Mouse (Mus musculus) lung, adult 2 months (tissue): ENCODE data around the gene Tas2r135. TPM values are rescaled to one million over a fixed set of nuclear protein-coding genes. Genes with fewer than 3 reads are reported as not detected.

Experiments used
- DNase-seq: peaks from one replicate; pipeline ENCODE4 v3.0.0; 2022
- H3K4me1 ChIP-seq: fragments of 200-500 bp; 2 replicates; pipeline ENCODE4 v1.6.1; 2011; ENCODE audit warnings: low read length; ENCODE audit not compliant: control insufficient read depth, insufficient read depth
- H3K4me3 ChIP-seq: fragments of 200-500 bp; replicated peaks from 2 replicates; pipeline ENCODE3; 2011; ENCODE audit warnings: low read depth, mild to moderate bottlenecking, control low read depth, low read length; ENCODE audit errors: extremely low read depth
- CTCF ChIP-seq: fragments of 200-500 bp; IDR thresholded peaks from 2 replicates; pipeline ENCODE4 v1.5.1; 2011; ENCODE audit warnings: mild to moderate bottlenecking, low read length, control low read depth; ENCODE audit not compliant: insufficient read depth
- POLR2A ChIP-seq: fragments of 200-500 bp; IDR thresholded peaks from 2 replicates; pipeline ENCODE4 v1.6.1; 2011; ENCODE audit warnings: low read depth, mild to moderate bottlenecking, control low read depth, low read length, borderline replicate concordance; ENCODE audit errors: extremely low read depth
- WGBS: fragments of 180-500 bp; shearing (Covaris S2); methylation state at CpG from one replicate; pipeline ENCODE4 v1.1.7; 2018; 5-methylcytosine and 5-hydroxymethylcytosine counted together
- polyA plus RNA-seq: library from polyadenylated mRNA; depleted of rRNA; stranded (reverse); fragments of >200 nt; gene quantifications from 2 replicates; pipeline ENCODE4 v1.2.3, GENCODE M21; 2012

Gene Tas2r135
- polyA plus RNA-seq, 1 experiment: 0.50 TPM

DNA sequence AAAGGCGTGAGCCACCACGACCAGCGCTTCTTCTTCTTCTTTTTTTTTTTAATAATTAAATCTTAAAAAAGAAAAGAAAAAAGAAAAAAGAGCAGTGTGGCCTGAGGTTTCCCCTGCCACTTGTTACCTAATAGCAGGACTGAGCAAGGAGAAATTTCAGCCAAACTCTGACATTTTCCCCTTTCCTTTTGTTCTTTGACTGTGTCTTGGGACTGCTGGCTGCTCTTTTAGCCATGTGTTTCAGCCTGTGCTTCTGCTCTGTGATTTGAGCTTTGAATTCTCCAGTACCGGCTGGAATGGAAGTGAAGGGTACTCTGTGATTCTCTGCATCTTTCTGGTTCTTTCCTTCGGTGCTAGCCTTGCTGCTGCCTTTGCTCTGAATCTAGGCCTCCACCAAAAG lies 21.9 kb upstream of the Tas2r135 start:
- TF ChIP-seq POLR2A (no peak), CTCF (no peak)
- Histone ChIP-seq H3K4me3 (no peak overlapping the region), H3K4me1 (peaks cover 10% of the 10 kb centered on the region)
- DNase-seq: no peak
- WGBS: 85% methylated on average over 5 of the region's 5 CpGs

GRCm38 (mm10) chr6:42385635-42386034 lies 19.6 kb upstream of the Tas2r135 start:
- Histone ChIP-seq H3K4me3 (no peak overlapping the region), H3K4me1 (peaks cover 10% of the 10 kb centered on the region)
- no peak for DNase-seq
- 68% methylated on average over 4 of the region's 4 CpGs for WGBS
- TF ChIP-seq POLR2A (no peak), CTCF (no peak)

GRCm38 (mm10) chr6:42391796-42392330 lies 13.4 kb upstream of the Tas2r135 start:
- TF ChIP-seq CTCF (no peak), POLR2A (no peak)
- DNase-seq: no peak
- H3K4me1 ChIP-seq: peaks cover 4% of the 10 kb centered on the region
- H3K4me3 ChIP-seq: no peak overlapping the region
- 52% methylated on average over 2 of the region's 2 CpGs for WGBS

DNA sequence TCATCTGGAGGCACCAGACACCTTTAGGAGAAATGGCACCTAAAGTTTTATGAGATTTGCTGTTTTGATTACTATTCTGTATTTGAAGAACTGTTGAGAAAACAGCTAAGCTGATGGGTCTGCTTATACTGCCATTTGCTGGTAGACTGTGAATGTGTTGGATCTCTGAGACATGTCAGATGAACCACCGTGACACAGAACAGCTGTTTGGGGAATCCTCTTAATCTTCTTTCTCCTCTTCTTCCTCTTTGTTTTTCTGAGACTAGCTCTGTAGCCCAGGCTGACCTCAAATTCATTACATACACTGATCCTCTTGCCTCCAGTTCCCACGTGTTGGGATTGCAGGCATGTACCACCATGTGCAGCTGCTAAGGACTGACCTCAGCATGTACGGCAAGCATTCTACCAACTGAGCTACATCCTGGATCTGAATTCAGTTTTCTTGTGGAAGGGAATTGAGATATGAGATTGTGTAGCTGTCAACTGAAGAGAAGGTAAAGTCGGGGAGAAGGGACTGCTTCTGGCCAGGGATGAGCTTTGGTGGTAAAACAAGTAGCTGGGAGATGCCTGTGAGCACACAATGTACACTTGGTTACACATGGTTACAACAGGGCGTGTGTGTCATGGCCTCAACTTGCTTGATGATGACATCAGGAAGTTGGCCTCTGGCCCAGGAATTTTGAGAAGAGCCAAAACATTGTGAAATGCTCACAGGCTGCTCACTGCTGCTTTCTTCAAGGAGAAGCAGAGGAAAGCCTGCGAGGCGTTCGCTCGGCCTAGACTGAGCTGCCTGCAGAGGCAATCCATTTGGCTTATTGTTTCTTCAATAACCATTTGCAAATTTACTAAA lies 9.0 kb upstream of the Tas2r135 start:
- TF ChIP-seq CTCF (no peak), POLR2A (peak; percentile 33; the same call in 1 of the 2 replicates)
- WGBS: 25% methylated on average over 9 of the region's 9 CpGs
- H3K4me3 ChIP-seq: no peak overlapping the region
- DNase-seq: peak; percentile 83
- H3K4me1 ChIP-seq: peaks cover 6% of the 10 kb centered on the region

DNA sequence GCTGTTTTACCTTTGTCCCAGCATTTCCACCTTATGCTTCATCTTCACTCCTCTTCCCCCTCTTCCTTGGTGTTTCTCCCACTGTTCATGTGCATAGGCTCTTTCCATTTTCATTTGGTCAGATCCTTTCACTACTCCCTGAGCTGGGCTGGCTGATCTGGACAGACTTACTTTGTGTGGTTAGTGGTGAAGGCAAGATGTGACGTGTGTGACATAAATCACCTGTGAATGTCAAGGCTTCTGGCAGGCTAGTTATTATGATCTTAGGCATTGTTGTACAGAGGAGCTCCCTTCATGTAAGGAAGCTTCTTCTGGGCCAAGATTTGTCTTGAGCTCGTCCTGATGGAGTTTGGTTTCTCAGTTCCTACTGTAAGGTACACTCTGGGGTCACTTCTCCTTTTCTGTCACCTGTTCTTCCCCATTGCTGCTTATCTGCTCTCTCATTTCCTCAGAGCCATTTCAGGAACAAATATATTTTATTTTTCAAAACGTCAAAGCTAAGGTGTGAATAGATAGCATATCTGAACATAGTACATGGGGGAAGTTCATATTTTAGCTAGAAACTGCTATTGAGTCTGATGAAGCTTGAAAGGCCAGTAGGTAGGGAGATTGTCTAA lies 8.1 kb upstream of the Tas2r135 start:
- DNase-seq: no peak
- Histone ChIP-seq H3K4me3 (no peak overlapping the region), H3K4me1 (peaks cover 6% of the 10 kb centered on the region)
- WGBS: 41% methylated on average over 3 of the region's 3 CpGs
- no peak for TF ChIP-seq CTCF
- no peak for TF ChIP-seq POLR2A

GRCm38 (mm10) chr6:42398285-42398684 lies 6.9 kb upstream of the Tas2r135 start:
- no peak for TF ChIP-seq POLR2A
- no peak for TF ChIP-seq CTCF
- DNase-seq: no peak
- Histone ChIP-seq H3K4me1 (peaks cover 6% of the 10 kb centered on the region), H3K4me3 (no peak overlapping the region)
- 71% methylated on average over 3 of the region's 3 CpGs for WGBS

DNA sequence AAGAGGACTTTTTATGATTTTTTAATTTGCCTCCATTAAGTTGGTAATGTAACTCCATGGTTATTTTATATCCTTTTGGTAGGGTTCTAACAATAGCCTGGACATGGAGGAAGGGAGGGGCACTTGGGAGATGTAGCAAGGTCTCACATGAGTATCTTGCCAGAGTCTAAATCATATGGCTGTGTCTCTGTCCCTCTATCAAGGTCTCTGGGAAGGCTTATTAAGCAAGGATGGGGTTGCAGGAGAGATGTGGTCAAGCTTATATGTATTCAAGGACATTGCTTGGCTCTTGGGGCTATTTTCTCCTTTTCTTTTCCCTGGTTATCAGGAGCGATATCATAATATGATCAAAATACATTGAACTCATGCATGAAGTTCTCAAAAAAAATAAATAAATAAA lies 6.2 kb upstream of the Tas2r135 start:
- DNase-seq: no peak
- no peak for TF ChIP-seq POLR2A
- no peak for TF ChIP-seq CTCF
- peaks cover 6% of the 10 kb centered on the region for H3K4me1 ChIP-seq
- WGBS: 100% methylated on average over 1 of the region's 1 CpGs
- no peak overlapping the region for H3K4me3 ChIP-seq

GRCm38 (mm10) chr6:42399938-42400337 lies 5.3 kb upstream of the Tas2r135 start, which contains the start of gene Tas2r143:
TSS of gene Tas2r143 (plus strand) at chr6:42400238.
- TF ChIP-seq CTCF: no peak
- no peak for TF ChIP-seq POLR2A
- peaks cover 6% of the 10 kb centered on the region for H3K4me1 ChIP-seq
- 100% methylated on average over 1 of the region's 1 CpGs for WGBS
- no peak for DNase-seq
- H3K4me3 ChIP-seq: no peak within 1 kb of the TSS

DNA sequence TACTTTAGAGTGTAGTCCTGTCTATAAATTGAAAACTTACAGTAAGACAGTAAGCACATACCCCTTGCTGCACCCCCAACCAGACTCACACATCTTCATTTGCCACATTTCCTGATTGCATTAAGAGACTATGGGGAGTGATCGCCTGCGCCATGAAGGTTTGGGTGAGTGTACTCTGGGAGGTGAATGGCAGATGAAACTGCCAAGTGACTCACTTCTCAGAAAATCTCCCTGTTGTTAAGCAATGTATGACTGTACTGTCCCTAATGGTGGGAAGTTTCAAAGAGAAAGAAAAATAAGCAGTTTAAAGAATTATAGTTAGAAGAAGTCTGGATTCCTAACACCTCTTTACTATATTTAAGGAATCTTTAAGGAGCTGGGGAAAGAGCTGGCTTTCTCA lies 14.2 kb downstream of the Tas2r135 start:
- no peak for DNase-seq
- TF ChIP-seq CTCF (no peak), POLR2A (no peak)
- Histone ChIP-seq H3K4me1 (no peaks in the 10 kb centered on the region), H3K4me3 (no peak overlapping the region)
- WGBS: 82% methylated on average over 2 of the region's 2 CpGs

DNA sequence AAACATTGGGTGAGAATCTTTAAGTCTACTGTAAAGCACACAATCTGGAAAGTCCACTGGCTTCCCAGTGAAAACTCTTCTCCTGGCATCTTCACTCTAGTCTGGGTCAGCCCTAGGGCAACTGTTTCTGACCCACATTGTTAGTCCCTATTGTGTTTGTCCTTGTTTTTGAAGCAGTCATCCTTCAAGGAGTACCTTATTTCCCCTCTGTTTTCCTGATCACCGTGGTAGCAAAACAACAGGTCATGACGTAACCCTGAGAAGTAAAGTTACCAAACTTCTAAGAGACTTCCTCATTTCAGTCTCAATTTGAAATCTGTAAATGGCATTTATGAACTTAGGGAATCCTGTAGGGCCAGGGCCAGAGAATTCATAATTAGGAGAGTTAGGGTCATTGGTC lies 16.2 kb downstream of the Tas2r135 start:
- TF ChIP-seq CTCF (no peak), POLR2A (no peak)
- WGBS: 49% methylated on average over 2 of the region's 2 CpGs
- Histone ChIP-seq H3K4me3 (no peak overlapping the region), H3K4me1 (no peaks in the 10 kb centered on the region)
- no peak for DNase-seq
